Mouse (Mus musculus) adrenal gland, adult 2 months (tissue): ENCODE measurements around the gene Lix1l. TPM values are rescaled to one million over a fixed set of nuclear protein-coding genes. Genes with fewer than 3 reads are reported as not detected.

ENCODE experiments used
- DNase-seq: peaks from one replicate; pipeline ENCODE4 v3.0.0; 2021
- long read RNA-seq: library from polyadenylated mRNA; stranded (forward); transcript quantifications from one replicate; pipeline ENCODE4 v2.0.0, GENCODE M21; 2021
- polyA plus RNA-seq: library from polyadenylated mRNA; depleted of rRNA; stranded (reverse); fragments of >200 nt; gene quantifications from 2 replicates; pipeline ENCODE4 v1.2.3, GENCODE M21; 2012; rRNA removed
- total RNA-seq, 2 experiments: library from RNA; stranded (reverse); gene quantifications; 2 replicates each; pipeline ENCODE4 v1.2.3; 2021

Gene Lix1l
- total RNA-seq (10 to 100 TPM; 31.2 to 46.4 TPM), polyA plus RNA-seq (17.6 and 21.1 TPM in 2 replicates)
- long read RNA-seq, partial matches to known transcripts, result 0 of 11 reads
- long read RNA-seq, other reads (novel, unspliced or antisense), result 11 of 11 reads

DNA sequence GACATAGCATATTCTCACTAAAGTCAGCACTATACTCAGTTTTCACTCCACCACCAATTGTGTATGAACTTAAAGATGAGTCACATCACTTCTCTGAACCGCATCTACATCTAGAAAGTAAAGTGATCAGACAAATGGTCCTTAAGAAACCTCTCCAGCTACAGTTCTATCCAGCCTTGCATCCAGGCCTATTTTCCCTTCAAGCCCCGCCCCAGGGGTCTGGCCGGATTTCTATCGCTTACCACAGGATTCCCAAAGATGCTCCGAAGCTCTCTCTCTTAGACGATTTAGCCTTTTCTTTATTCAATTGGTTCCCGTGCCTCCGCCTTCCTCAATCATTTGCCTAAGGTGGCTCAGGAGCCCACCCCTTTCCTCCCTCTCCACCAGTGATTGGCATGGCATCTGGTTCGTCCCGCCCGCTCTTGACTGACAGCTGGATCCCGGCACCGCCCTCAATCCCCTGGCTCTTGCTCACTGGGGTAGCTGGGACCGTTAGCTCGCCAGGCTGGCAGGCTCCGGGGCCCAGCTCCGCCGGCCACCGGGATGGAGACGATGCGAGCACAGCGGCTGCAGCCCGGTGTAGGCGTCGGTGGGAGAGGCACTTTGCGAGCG is at the start of gene Lix1l:
TSS of gene Lix1l (plus strand) at position 511 of the 612 bp plus-strand sequence.
- peak; percentile 98 for DNase-seq

DNA sequence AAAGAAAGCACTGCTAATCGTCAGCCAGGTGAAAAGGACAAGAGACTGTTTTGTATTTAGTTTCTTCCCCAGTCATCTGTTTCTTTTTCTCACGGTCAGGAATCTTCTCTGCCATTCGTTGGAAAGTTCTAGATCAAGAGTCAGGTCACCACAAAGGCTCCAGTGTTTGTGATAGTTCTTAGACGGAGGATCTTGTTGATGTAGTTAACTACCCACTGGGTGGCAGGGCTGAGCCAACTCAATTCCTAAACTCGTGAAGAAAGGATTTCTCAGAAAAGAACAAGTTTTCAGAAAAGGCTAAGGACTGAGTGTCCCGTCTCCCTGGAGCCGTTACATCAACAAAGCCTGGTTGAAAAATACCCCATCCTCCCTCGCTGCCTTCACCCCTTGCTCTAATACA is 49.7 kb upstream of the Lix1l start:
- peak; percentile 69 for DNase-seq

DNA sequence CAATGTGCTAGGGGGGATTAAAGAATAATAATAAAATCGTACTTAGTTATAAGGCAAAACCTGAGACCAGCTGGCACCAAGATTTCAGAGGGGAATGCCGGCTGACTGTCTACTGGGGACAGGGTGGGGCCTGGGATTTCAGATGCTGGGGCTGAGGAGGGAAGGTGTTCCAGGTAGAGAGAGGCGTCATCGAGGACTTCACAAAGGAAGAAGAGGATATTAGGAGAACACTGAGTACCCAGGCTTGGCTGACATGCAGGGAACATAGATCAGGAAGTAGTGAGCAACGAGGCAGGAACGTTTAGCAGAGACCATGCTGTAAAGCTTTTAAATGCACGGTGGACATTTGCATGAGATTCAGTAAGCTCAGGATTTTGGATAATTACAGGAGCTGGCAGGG is 49.1 kb upstream of the Lix1l start:
- no peak for DNase-seq

DNA sequence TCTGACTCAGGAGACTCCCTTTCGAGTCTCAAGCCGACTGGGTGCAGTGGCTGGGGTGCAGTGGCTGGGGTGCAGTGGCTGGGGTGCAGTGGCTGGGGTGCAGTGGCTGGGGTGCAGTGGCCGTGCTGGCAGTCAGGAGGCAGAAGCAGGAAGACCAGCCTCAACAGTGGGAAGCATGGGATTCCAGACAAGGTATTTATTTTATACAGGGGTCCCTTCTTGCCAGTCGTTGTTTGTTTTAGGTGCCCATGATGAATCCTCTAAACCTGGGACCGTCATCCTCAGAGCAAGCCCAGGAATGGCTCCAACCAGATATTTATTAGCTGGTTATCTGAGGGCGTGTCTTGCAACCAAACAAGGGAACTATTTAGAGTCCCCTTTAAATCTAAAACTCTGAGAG is 47.3 kb upstream of the Lix1l start:
- DNase-seq, result no peak

DNA sequence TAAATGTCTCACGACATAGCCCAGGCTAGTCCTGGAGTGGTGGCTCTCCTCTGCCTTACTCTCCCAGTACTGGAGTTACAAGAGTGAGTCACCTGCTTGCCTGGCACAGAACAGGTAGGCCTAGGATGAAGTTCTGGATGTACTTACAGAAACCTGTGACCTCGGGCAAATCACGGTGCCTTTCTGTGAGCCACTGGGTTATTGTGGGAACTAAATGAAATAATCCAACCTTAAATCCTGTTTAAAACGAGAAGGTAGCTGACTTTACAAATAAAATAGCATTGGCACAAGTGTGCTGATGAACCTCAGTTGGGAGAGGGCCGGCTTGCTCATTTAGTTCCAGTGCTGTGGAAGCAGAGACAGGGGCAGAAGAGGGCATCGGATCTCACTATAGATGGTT is 46.7 kb upstream of the Lix1l start:
- DNase-seq, result no peak

DNA sequence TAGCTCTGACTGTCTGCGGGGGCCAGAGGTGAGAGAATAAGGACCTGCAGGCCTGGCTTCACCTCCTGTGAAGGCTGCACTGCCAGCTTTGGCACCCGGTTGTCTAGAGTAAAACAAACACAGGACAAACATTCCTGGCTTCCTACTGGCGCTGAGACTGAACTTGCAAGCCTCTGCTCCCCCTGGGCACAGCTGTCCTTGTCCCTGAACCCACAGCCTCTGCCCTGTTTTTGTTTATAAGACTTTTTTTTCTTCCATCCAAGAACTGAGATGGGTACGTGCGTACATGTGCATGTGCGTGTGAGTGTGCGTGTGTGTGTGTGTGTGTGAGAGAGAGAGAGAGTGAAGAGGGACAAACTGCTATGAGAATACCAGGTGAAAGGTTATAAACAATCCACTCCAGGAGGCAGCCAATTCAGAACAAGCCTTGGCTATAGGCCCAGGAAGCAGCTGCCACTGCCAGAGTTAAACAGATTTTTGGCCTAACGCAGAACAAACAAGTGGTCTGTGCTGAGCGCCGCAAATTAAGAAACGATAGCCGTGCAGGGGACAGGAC is 45.8 kb upstream of the Lix1l start:
- peak; percentile 81 for DNase-seq

DNA sequence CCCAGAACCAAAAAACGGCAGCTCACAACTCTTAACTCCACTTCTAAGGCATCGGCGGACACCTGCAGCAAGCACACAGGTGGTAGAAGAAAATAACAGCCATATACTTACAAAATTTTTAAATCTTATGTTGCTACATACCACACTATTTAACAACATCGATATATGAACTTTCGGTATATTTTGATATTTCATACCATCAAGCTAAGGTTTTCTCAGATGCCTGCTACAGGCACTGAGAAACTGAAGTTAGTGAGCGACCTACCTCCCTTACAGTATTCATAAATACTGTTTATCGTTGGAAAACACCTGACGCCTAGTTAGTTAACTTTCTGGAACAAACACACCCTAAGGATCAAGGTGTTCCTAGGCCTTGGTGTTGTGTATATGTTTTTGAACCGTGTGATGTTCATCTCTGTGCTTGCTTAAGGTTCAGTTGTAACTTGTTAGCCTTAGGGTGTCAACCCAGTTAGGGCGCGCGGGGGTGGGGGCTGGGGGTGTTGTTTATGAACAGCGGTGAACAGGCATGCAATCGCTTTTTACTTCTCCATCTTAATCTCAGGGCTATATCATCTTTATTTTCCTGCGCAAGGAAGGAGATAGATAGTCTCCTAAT is 44.8 kb upstream of the Lix1l start:
- no peak for DNase-seq

DNA sequence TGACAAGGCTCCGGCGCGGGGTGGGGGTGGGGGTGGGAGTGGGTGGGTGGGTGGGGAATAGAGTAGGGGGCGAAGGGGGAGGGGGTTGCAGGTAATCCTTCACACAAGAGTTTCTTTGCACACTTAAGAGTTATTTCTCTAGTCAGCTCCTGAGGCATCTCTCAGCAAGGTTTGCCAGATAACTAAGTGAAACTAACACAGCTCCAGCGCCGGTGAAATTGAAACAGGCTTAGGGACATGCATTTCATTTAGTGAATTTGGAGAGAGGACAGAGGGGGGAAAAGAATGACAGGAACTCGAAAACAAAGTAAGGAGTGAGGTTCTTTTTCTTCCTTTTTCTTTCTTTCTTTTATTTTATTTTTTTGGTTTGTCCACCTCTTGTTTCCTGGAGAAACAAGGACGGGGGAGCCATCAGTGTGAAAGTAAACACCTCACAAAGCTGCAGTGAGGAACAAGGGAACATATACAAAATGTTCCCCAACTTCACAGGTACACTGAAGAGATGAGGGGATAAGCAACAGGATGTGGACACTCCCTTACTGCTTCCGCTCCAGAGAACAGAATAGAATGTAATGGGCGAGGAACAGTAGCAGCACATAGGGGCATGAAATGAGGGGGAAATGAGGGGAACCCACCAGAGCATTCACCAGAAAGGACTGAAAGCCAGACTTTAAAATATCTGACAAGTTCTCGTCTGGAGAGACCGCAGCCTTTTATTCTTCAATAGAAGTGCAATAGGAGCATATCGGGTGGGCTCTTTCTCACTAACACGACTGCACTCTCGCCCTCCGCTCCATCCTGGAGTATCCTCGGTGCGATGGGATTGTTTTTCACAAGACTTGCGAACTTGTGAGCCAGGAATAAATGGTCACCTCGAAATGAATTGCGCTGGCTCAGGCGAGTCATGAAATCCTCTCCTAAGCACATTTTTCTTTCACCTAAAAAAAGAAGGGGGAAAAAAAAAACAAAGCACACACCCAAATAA is 44.0 kb upstream of the Lix1l start:
- DNase-seq, result no peak

DNA sequence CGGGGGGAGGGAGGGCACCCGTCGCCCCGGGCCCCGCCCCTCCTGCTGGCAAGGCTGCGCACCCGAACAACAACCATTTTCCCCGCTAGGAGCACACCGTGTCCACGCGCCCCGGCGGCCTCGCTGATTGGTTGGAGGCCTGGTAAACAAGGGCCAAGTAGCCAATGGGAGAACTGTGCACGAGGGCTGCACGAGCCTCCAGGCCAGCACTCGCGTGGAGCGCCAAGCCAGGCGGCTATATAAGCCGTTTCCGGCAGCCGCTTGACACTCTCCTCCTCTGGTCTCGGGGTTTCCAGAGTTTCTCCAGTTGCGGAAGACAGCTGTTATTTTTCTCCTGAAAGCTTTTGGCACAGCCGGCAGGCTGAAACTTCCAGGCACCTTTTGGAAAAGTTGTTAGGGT is 43.3 kb upstream of the Lix1l start, which contains the start of gene Txnip:
TSS of gene Txnip (plus strand) at position 264 of the 400 bp plus-strand sequence.
- peak; percentile 100 for DNase-seq

DNA sequence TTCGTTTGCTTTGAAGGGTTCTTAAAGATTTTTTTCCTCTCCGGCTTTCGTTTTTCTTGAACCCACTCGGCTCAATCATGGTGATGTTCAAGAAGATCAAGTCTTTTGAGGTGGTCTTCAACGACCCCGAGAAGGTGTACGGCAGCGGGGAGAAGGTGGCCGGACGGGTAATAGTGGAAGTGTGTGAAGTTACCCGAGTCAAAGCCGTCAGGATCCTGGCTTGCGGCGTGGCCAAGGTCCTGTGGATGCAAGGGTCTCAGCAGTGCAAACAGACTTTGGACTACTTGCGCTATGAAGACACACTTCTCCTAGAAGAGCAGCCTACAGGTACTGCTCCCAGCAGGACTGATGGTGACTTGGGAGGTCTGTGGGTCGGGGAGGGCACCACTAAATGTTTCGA is 42.8 kb upstream of the Lix1l start:
- DNase-seq, result no peak

DNA sequence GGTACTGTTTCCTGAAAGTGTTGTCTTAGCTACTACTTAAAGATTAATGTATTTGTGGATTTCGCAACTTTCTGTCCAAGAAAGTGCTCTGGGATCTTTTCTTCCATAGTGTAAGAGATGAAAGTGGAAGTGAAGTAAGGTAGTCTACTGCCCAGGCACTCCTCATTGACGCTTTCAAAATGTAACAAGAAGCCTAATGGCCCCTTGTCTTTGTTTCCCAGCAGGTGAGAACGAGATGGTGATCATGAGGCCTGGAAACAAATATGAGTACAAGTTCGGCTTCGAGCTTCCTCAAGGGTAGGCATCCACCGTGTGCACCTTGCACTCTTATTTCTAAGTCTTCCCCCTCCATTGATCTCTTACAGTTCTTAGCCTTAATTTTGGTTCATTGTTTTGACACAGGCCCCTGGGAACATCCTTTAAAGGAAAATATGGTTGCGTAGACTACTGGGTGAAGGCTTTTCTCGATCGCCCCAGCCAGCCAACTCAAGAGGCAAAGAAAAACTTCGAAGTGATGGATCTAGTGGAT is 42.2 kb upstream of the Lix1l start:
- no peak for DNase-seq

DNA sequence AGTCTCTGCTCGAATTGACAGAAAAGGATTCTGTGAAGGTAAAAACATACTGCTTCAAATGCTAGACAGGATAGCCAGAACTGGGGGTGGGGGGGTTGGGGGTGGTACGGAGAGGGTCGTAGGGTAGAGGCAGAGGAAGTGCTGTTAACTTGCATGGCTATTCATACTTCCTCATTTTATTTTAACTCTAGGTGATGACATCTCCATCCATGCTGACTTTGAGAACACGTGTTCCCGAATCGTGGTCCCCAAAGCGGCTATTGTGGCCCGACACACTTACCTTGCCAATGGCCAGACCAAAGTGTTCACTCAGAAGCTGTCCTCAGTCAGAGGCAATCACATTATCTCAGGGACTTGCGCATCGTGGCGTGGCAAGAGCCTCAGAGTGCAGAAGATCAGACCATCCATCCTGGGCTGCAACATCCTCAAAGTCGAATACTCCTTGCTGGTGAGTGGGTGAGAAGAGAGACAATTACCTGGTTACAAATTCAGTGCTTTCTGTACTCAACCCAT is 41.5 kb upstream of the Lix1l start:
- DNase-seq, result no peak

DNA sequence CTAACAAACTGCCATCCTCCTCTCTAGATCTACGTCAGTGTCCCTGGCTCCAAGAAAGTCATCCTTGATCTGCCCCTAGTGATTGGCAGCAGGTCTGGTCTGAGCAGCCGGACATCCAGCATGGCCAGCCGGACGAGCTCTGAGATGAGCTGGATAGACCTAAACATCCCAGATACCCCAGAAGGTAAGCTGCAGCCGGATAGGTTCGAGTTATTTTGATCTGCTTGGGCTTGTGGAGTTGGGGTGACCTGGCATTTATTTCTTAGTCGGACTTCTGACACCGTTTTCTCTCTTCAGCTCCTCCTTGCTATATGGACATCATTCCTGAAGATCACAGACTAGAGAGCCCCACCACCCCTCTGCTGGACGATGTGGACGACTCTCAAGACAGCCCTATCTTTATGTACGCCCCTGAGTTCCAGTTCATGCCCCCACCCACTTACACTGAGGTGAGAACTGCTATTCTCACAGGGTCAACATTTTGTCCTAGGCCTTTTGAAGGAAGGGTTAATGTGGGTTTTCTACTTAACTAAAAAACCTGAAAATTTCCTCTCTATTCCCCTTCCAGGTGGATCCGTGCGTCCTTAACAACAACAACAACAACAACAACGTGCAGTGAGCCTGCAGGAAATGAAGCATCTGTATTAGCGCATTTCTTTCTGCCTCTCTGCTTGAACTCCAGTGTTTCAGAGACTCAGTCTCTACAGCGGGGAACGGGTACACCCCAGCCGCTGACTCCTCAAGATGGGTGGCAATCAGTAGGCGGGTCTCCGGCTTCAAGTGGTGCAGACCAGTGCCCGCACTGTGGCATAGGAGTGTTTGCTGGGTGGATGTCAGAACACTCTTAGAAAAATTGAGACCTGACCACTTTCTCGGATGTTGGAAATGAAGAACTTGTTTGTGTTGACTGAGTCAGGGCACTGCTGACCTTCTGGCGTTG is 40.8 kb upstream of the Lix1l start:
- DNase-seq, result no peak

DNA sequence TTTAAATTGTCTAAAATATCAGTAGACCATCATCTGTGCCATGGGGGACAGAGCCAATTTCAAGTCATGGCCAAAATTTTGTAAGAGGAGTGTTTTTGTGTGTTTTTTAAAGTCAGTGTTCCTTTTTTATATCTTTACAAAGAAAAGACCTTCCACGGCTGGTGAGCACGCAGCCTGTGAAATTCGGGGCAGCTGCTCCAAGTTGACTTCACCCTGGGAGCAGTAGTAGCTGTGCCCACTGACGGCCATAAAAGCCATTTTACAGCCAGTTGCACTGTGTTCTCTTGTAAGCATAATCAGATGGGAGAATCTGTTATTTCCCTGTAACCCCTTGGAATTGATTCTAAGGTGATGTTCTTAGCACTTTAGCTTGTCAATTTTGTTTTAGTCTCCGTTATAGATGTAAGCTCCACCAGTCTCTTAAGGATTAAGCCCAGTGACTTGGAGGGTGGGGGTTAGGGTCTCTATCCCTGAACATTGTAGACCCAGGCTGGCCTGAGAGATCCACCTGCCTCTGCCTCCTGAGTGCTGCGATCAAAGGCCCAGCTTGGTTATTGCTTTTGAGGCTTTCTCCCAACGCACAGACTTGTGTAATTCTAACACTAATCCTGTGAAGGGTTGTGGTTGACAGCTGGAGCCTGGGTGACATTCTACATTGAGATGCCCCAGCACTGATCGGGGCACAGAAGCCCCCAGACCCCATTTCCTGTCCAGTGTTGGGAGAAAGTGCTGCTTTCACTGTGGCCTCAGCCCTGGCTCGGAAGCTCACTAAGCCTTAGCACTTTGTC is 39.9 kb upstream of the Lix1l start:
- no peak for DNase-seq

DNA sequence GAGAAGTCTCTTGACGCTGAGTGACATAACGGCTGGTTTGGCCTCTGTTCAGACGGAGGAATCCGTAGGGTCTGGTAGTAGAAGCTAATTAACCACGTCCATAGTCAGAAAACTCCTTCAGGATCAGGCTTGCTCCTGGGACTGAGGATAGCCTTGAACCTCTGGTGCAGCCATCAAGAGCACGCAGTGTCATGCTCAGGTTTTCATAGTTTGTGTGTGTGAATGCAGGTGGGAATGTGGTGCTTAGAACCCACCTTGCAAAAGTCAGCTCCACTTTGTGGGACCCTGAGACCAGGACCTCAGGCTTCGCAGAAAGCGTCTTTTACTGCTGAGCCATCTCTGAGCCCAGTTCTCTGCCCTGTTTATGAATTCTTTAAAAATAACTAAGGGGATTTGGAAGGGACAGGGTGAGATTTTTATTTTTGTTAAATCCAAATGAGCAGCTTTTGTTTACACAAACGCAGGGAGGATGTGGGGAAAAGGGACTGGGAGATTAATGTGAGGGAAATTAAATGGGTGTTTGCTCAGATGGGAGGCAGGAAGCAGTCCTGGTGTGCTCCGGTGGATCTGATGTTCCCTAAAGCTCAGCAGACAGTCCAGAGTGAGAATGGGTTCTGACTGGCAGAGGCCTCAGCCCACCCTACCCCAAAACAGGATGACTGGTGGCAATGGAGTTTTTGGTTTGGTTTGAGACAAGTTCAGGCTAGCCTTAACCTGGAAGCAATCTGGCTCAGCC is 38.8 kb upstream of the Lix1l start:
- no peak for DNase-seq

DNA sequence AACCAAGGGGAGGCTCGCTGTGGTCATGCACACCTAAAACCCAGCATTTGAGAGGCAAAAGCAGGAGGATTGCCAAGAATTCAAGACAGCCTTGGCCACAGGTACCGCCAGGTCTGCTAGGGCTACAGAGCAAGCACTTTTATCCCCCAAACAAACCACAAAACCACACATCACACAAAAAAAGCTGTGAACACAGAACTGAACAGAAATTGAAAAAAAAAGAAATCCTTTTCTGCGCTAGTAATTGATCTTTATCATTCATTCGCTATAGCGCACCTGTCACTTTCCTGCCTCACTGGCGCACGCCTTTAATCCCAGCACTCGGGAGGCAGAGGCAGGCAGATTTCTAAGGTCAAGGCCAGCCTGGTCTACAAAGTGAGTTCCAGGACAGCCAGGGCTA is 37.7 kb upstream of the Lix1l start:
- no peak for DNase-seq

DNA sequence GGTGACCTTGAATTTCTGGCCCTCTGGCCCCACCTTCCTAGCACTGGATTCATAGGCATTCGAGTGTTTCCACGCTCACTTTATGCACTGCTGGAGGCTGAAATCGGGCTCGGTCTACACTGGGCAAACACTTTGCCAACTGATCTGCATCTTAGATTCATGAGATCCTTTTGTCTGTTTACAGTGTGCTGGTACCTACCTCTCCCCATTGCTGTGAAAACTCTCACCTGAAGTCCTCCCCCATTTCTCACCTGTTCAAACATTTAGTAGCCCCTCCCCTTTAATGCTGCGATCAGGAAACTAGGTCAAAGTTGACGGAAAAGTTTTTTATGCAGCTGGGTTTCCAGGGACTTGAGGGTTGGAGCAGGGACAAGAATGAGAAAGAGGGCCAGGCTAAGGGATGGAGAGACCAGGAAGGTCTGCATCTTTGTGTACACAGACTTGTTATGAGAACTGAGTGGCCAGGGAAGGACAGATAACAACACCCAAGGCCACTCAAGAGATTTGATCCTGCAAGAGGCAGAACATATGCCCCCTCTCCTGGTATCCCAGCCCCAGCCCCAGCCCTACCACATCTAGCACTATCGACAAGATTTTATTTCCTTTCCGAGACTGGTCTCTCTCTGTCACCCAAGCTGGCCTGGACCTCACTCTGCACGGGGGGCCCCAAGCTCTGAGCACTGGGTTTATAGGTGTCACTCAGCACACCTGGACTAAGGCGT is 36.9 kb upstream of the Lix1l start:
- DNase-seq, result no peak

DNA sequence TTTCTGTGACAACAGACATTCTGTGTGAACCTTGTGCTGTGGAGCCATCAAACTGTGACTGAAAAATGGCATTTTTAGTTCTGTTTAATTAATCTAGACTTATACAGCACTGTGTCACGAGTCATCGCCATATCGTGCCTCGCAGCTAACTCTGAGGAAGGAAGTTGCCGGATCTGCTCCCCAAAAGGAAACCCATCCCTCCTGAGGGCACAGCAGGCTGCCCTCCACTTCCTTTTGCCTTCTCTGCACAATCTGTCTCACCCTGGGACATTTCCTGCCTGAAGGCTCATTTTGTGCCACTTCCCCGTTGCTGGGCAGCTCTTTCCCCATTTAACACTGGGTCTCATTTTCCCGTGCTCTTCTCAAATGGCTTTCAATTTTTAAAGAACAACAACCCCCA is 36.3 kb upstream of the Lix1l start:
- DNase-seq, result peak; percentile 56
